Mouse (Mus musculus) small intestine, adult 2 months (tissue): ENCODE measurements around the gene Mrps27.

Experiments
- CTCF ChIP-seq: fragments of 200-500 bp; IDR thresholded peaks from 2 replicates; pipeline ENCODE4 v1.5.1; 2012; ENCODE audit warnings: low read depth, mild to moderate bottlenecking, control low read depth, inconsistent platforms, low read length, moderate library complexity, mixed read lengths; ENCODE audit not compliant: insufficient replicate concordance, insufficient read length; ENCODE audit errors: extremely low read depth
- POLR2A ChIP-seq: fragments of 200-500 bp; IDR thresholded peaks from 2 replicates; pipeline ENCODE4 v1.6.1; 2012; ENCODE audit warnings: low read depth, mild to moderate bottlenecking, control low read depth, inconsistent platforms, low read length, moderate library complexity

DNA sequence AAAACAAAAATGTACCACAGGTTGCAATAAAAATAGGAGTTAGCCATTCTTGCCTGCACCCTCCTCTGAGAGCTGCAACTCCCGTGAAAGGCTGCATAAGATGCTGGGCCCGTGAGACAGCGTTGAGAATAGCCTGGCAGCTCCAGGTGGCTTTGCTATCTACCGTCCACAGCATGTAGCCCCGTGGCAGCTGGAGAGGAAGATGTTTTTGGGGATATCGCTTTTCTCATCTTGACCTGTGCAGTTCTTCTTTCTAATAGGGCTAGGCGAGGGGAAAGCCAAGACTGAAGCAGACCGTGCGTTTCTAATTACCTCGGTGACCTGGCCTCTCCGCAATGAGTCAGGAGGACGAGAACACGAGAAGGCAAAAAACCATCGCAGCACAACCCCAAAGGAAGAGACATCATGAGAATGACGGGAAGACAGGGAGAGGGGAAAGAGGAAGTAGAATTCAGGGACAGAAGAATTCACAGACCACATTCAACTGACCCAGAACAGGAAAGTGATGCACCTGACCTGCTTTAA lies 29.9 kb upstream of the Mrps27 start:
- TF ChIP-seq POLR2A: no peak
- TF ChIP-seq CTCF: no peak
